Mouse (Mus musculus): ENCODE results near the gene Pars2. TPM values are rescaled to one million over a fixed set of nuclear protein-coding genes. Genes with fewer than 3 reads are reported as not detected.

Pars2 gene
- total and polyA plus RNA-seq, 2 experiments from 2014 or later: 7.4 to 12.1 TPM

DNA sequence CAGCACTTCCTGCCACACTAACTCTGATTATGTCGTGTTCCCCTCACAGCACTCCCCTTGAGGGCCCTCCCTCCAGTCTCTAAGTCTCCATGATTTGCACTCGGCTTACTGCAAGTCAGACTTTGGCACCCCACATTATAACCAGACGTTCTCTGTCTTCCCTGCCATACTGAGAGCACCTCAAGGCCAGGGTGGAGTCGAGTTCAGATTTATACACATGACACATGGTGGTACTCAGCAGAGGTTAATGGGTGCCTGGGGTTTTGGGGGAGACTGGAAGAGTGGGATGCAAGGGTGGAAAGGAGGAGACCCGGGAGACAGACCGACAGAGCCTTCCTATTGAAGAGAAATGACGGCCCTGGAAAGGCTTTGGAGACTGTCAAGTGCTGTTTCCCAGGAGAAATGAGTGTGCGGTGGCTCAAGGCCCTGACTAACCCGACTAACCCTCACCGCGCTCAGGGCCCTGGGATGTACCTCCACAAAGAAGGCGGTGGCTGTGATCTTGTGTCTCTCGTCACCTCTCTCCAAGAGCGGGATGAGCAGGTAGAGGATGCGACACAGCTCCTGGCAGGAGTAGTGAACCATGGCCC, 43.1 kb downstream of the Pars2 start:
- TF ChIP-seq CTCF (IDR thresholded peaks at IDR 0.05; ENCODE audit: low read depth): no peak
- ATAC-seq (no peak), DNase-seq (ENCODE audit: low spot score) (no peak)
- H3K36me3 ChIP-seq (ENCODE audit: insufficient read depth, low read length): no peaks in the 10 kb centered on the region
- H3K4me1 ChIP-seq (ENCODE audit: insufficient read depth, low read length): no peaks in the 10 kb centered on the region
- no peak overlapping the region for H3K4me3 ChIP-seq (ENCODE audit: low read length)
- no peaks in the 10 kb centered on the region for H3K9me3 ChIP-seq (ENCODE audit: low read length)
- H3K9ac ChIP-seq (replicated peaks; ENCODE audit: low read length): no peak overlapping the region
- 83% methylated on average over 15 of the region's 15 CpGs for WGBS
- H3K27ac ChIP-seq: no peak overlapping the region
- H3K4me2 ChIP-seq (ENCODE audit: low read depth, low read length): no peak overlapping the region
- H3K27me3 ChIP-seq (ENCODE audit: insufficient read depth, low read length): no peaks in the 10 kb centered on the region

DNA sequence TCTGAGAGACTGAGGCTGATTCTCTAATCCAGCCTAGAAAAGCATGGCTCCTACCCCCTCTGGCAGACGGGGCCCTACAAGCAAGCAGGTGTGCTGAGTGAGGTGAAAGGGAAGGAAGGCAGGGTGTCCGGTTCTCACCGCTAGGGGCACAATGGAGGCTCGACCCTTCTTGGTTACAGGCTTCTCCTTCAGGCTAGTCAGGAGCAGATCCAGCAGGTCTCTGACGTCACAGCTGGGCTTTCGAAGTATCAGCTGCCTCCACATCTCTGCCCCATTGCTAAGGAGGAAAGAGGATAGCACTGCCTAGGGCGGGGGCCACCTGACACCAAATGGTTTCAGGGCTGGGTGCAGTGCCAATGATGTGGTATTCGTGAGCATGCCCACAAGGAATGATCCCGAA, 49.1 kb downstream of the Pars2 start:
- 0 out of 2 replicates have a peak overlapping the region, but pooled peaks have one; percentile 11 for H3K27ac ChIP-seq

DNA sequence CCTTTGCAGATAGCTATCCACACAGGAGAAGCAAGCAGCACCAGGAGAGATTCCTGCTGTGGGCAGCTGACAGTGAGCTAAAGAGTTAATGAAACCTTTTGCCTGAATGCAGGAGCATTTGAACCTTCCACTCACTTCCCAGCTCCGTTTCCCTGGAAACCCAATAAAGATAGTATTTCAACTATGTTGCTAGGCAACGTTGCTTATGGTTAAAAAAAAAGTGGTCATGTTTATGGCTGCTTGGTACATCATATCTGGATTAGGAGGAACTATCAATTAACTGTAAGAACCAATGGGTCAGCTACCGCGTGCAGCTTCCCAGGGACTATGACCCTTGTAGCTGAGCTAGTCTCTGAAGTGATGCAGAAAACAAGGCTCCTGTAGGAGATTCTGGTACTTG, 49.9 kb downstream of the Pars2 start:
- no peak overlapping the region for H3K9ac ChIP-seq (replicated peaks; ENCODE audit: low read length)
- no peak for TF ChIP-seq CTCF (IDR thresholded peaks at IDR 0.05; ENCODE audit: low read depth)
- H3K36me3 ChIP-seq (ENCODE audit: insufficient read depth, low read length): no peaks in the 10 kb centered on the region
- no peaks in the 10 kb centered on the region for H3K9me3 ChIP-seq (ENCODE audit: low read length)
- 36% methylated on average over 4 of the region's 4 CpGs for WGBS
- H3K4me2 ChIP-seq (ENCODE audit: low read depth, low read length): no peak overlapping the region
- H3K4me1 ChIP-seq (ENCODE audit: insufficient read depth, low read length): peaks cover 29% of the 10 kb centered on the region
- DNase-seq (ENCODE audit: low spot score): peak; percentile 66
- H3K27ac ChIP-seq: peak overlapping the region; percentile 48; the same call in 1 of the 2 replicates
- ATAC-seq: no peak
- no peak overlapping the region for H3K4me3 ChIP-seq (ENCODE audit: low read length)
- no peaks in the 10 kb centered on the region for H3K27me3 ChIP-seq (ENCODE audit: insufficient read depth, low read length)

More for the DNA sequence above, 49.1 kb downstream of the Pars2 start:
- H3K9ac ChIP-seq (replicated peaks; ENCODE audit: low read length): no peak overlapping the region
- H3K4me1 ChIP-seq (ENCODE audit: insufficient read depth, low read length): peaks cover 21% of the 10 kb centered on the region
- peak; percentile 36 for ATAC-seq
- no peaks in the 10 kb centered on the region for H3K9me3 ChIP-seq (ENCODE audit: low read length)
- H3K36me3 ChIP-seq (ENCODE audit: insufficient read depth, low read length): no peaks in the 10 kb centered on the region
- no peak overlapping the region for H3K4me3 ChIP-seq (ENCODE audit: low read length)
- 14% methylated on average over 9 of the region's 9 CpGs for WGBS
- DNase-seq (ENCODE audit: low spot score): peak; percentile 63
- H3K27me3 ChIP-seq (ENCODE audit: insufficient read depth, low read length): no peaks in the 10 kb centered on the region
- H3K4me2 ChIP-seq (ENCODE audit: low read depth, low read length): no peak overlapping the region
- peak; percentile 74 for TF ChIP-seq CTCF (IDR thresholded peaks at IDR 0.05; ENCODE audit: low read depth)

DNA sequence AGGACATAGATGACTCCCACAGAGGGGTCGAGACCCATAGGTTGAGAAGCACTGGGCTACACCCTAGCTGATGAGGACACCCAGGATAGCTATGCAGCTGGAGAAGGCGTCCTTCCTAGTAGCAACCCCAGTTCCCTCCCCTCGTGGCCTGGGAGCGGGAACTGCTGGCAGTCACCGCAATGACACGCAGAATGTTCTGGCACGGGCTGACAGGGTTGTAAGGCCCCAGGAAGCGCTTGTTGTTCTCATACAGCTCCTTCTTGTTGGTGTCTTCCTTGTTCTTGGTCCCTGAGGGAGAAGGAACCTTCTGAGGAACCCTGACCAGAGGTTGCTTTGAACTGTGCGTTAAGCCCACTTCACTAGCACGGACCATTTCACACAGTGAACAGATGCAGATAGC, 53.1 kb downstream of the Pars2 start:
- Histone ChIP-seq H3K27me3 (ENCODE audit: insufficient read depth, low read length) (no peaks in the 10 kb centered on the region), H3K27ac (peak overlapping the region; percentile 79), H3K9ac (replicated peaks; ENCODE audit: low read length) (no peak overlapping the region), H3K36me3 (ENCODE audit: insufficient read depth, low read length) (no peaks in the 10 kb centered on the region), H3K4me3 (ENCODE audit: low read length) (no peak overlapping the region), H3K4me2 (ENCODE audit: low read depth, low read length) (no peak overlapping the region), H3K9me3 (ENCODE audit: low read length) (no peaks in the 10 kb centered on the region), H3K4me1 (ENCODE audit: insufficient read depth, low read length) (peaks cover 29% of the 10 kb centered on the region)
- WGBS: 61% methylated on average over 10 of the region's 10 CpGs
- no peak for ATAC-seq
- TF ChIP-seq CTCF (IDR thresholded peaks at IDR 0.05; ENCODE audit: low read depth): no peak
- DNase-seq (ENCODE audit: low spot score): peak; percentile 17

DNA sequence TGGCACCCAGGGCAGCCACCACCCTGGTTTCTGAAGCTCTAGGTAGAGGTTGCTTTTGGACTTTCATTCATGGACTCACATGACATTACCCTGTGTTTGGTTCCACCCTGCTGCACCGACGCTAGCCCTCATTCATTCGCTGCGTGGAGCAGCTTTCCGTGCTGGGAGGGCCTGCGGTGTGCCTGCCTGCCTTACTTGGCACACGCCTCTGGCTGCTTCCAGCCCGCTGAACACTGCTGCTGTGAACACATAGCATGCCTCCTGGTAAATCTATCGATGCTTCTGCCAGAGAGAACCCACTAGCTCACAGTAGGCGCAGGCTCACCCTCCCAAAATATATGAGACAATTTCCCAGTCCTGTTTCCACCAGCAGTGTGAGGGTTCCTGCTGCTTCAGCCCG, 53.5 kb downstream of the Pars2 start:
- Histone ChIP-seq H3K4me3 (ENCODE audit: low read length) (no peak overlapping the region), H3K9me3 (ENCODE audit: low read length) (no peaks in the 10 kb centered on the region), H3K9ac (replicated peaks; ENCODE audit: low read length) (no peak overlapping the region), H3K27ac (peak overlapping the region; percentile 79), H3K27me3 (ENCODE audit: insufficient read depth, low read length) (no peaks in the 10 kb centered on the region), H3K36me3 (ENCODE audit: insufficient read depth, low read length) (no peaks in the 10 kb centered on the region), H3K4me1 (ENCODE audit: insufficient read depth, low read length) (peaks cover 29% of the 10 kb centered on the region), H3K4me2 (ENCODE audit: low read depth, low read length) (no peak overlapping the region)
- DNase-seq (ENCODE audit: low spot score) (peak; percentile 72), ATAC-seq (peak; percentile 56)
- 20% methylated on average over 11 of the region's 11 CpGs for WGBS
- TF ChIP-seq CTCF (IDR thresholded peaks at IDR 0.05; ENCODE audit: low read depth): no peak

Other genes with a start within 250 kb of the Pars2 start
- 38.8 and 48.7 TPM in 2 replicates for gene Pcsk9, start 186.7 kb upstream of the Pars2 start, total RNA-seq (2014; rRNA removed)
- gene Pcsk9, start 186.7 kb upstream of the Pars2 start, polyA plus RNA-seq (2015; fragmentation: Nextera tagmentation; extraction: Ambion mirVana): 18.8 and 20.3 TPM in 2 replicates
- not detected in 2 replicates for gene Bsnd, start 158.8 kb upstream of the Pars2 start, total RNA-seq (2014; rRNA removed)
- gene Bsnd, start 158.8 kb upstream of the Pars2 start, polyA plus RNA-seq (2015; fragmentation: Nextera tagmentation; extraction: Ambion mirVana): not detected in 2 replicates
- 126 and 127 TPM in 2 replicates for gene Dhcr24, start 90.0 kb upstream of the Pars2 start, total RNA-seq (2014; rRNA removed)
- 7.5 and 8.7 TPM in 2 replicates for gene Dhcr24, start 90.0 kb upstream of the Pars2 start, polyA plus RNA-seq (2015; fragmentation: Nextera tagmentation; extraction: Ambion mirVana)
- 0.43 TPM in 1 of 2 replicates, not detected in the other for gene Lexm, start 33.8 kb upstream of the Pars2 start, total RNA-seq (2014; rRNA removed)
- gene Lexm, start 33.8 kb upstream of the Pars2 start, polyA plus RNA-seq (2015; fragmentation: Nextera tagmentation; extraction: Ambion mirVana): not detected in 2 replicates
- gene Ttc22, start 28.6 kb upstream of the Pars2 start, total RNA-seq (2014; rRNA removed): 0.89 and 1.0 TPM in 2 replicates
- 1.8 and 2.3 TPM in 2 replicates for gene Ttc22, start 28.6 kb upstream of the Pars2 start, polyA plus RNA-seq (2015; fragmentation: Nextera tagmentation; extraction: Ambion mirVana)
- gene Ttc4, start 27.9 kb downstream of the Pars2 start, total RNA-seq (2014; rRNA removed): 106 and 118 TPM in 2 replicates
- 83.0 and 84.0 TPM in 2 replicates for gene Ttc4, start 27.9 kb downstream of the Pars2 start, polyA plus RNA-seq (2015; fragmentation: Nextera tagmentation; extraction: Ambion mirVana)
- gene Mroh7, start 79.9 kb downstream of the Pars2 start, total RNA-seq (2014; rRNA removed): 0.68 and 0.99 TPM in 2 replicates
- gene Mroh7, start 79.9 kb downstream of the Pars2 start, polyA plus RNA-seq (2015; fragmentation: Nextera tagmentation; extraction: Ambion mirVana): 0.59 and 0.98 TPM in 2 replicates
- not detected in 2 replicates for gene Fam151a, start 82.8 kb downstream of the Pars2 start, total RNA-seq (2014; rRNA removed)
- gene Fam151a, start 82.8 kb downstream of the Pars2 start, polyA plus RNA-seq (2015; fragmentation: Nextera tagmentation; extraction: Ambion mirVana): not detected in 2 replicates
- 11.1 and 12.2 TPM in 2 replicates for gene Acot11, start 153.9 kb downstream of the Pars2 start, total RNA-seq (2014; rRNA removed)
- 2.0 and 2.7 TPM in 2 replicates for gene Acot11, start 153.9 kb downstream of the Pars2 start, polyA plus RNA-seq (2015; fragmentation: Nextera tagmentation; extraction: Ambion mirVana)